Mouse (Mus musculus) kidney, postnatal 36 days (tissue): ENCODE data around the gene Ddn.

Experiments used
- DNase-seq, 2 experiments: peaks; one replicate each; pipeline ENCODE4 v3.0.0; 2021 to 2022; ENCODE audit warnings: mixed read lengths in 2 of 2

Ddn gene

DNA sequence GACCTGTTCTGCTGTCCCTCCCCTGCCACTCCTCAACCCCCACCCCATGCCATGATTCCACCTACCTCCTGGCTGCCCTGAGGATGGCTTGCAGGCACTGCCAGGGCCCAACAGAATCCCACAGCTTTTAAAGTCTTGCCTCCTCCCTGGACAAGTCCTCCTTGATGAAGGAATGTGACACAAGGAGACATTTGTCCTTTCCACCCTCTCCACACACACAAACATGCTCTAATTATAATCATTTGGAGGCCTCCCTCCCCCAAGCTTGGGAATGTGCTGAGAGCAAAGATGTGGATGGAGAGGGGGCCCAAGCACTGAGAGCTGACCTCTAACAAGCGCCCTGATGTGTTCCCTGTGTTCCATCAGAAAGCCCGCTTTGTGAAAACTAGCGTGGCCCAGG lies at the start of gene Ddn:
Gene Ddn, minus strand, starts transcription at position 101 of the 400 bp plus-strand sequence.
- no peak for DNase-seq

DNA sequence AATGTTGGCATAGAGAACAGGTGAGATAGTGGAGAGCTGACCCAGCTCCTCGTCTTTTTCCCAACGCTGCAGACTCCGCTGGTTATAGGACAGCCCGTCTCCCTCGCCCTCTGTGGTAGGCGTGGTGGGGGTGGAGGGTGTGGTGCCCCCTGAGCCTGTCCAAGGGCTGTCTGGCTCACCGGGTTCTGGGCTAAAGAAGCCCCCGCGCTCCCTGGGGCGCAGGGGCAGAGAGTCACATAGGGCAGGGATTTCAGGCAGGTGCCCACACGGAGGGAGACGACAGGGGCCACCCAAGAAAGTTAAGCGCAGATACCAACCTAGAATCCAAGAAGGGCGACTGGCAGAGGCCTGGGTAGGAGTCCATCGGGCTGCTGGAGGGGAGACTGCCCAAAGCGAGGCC lies 44.9 kb upstream of the Ddn start:
- no peak for DNase-seq

DNA sequence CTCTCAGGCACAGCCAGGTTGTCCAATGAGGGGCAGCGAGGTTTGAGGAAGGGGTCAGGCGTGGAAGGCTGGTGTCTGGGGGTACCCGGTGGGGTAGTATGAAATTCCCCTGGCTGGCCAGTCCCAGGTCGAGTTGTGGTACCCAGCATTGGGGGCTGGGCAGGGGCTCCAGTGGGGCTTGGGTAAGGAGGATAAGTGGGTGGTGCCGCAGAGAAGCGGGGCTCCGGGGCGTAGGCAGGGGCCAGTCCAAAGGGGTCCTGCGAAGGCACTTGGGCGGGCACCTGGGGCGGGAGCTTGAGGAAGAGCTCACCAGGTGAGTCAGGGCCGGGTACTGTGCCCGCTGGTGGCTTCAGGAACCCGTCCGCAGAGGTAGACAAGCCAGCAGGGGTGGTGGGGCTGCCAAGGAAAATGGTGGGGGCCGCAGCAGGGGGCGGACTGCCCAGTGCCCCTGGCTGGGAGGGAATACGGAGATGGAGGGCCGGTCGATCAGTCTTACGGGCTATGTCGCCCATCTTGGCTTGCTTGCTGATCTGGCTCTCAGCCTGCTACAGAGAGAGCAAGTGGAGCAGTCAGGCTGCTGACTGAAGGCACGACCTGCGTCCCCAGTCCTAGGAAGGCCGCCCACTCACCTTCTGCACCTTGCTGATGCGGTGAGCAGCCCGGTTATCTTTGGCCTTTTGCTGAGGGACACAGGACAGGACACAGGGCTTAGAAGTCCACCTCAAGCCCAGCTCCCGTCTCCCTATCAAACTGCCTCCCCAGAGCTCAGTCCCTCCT lies 44.1 kb upstream of the Ddn start:
- DNase-seq: no peak

DNA sequence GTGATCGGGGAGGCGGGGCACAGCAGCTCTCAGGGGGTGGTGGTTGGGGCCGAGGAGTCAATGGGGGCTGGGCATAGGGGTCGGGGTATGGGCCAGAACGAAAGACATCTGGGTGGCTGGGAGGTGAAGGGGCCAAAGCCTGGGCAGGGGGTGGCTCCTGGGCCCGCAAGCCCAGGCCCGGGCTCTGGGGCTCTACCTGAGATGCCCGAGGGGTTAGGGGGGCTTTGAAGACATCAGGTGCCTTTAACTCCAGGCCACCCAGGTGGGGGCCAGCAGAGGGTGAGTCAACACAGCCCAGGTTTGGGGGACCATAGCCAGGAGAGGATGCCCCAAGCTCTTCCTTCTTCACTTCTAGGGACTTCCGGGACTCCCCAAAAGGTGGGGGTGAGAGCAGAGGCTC lies 43.4 kb upstream of the Ddn start:
- no peak for DNase-seq

DNA sequence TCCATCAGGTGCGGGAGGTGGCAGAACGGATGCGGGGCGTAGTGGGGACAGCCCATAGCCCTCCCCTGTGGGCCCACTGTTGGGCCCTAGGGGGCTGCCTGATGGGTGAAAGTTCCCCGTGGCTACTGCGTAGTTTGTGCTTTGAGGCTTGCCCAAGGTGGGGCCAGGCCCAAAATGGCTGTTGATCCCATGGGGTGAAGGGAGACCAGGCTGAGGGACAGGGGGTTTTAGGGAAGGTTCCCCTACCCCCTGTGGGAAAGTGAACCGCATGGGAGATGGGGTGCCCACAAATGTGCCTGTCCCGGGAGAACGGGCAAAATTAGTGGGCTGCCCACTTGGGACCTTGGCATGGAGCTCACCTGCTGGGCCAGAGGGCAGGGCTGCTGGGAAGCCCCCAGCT lies 42.8 kb upstream of the Ddn start:
- no peak for DNase-seq

DNA sequence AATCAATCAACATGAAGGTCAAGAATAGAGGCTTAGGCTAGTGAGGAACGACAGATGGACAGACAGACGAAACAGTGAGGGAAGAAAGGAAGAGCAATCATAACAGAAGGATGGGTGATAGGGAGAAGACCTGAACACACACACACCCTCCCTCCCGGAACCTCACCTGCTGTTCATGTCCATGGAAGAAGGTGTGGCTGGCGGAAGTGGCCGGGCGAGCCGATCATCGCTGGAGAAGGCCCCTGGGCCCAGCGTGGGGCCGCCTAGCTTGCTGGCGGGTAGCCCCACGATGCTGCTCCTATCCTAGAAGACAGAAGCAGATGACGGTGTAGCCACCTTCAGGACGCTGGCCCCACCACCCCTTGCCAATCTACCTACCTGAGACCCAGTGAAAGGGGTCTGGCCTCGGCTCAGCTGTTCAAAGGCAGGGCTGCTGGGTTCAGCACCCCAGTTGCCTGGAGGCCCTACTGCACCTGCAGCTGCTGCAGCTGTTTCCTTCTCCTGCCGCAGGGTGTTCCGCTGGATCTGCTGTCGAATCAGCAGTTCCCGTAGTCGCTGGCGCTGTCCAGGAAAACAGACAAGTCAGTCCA lies 42.0 kb upstream of the Ddn start:
- DNase-seq: peak in 1 of 2 experiments; percentile 5

DNA sequence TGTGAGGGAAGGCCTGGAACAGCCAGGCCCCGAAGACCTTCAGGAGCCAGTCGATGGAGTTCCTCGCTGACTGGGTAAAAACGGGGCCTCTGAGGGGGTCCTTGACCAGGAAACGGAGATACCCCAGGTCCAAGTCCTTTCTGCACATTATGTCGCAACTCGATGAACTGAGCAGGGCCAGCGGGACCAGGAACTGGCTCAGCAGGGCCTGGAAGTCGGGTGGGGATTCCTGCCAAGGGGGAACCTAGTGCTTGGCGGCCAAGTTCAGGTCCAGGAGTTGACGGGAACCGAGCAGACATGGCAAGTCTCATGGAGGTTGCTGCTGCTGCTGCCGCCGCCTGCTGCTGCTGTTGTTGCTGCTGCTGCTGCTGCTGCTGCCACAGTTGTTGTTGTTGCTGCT lies 41.4 kb upstream of the Ddn start:
- no peak for DNase-seq

DNA sequence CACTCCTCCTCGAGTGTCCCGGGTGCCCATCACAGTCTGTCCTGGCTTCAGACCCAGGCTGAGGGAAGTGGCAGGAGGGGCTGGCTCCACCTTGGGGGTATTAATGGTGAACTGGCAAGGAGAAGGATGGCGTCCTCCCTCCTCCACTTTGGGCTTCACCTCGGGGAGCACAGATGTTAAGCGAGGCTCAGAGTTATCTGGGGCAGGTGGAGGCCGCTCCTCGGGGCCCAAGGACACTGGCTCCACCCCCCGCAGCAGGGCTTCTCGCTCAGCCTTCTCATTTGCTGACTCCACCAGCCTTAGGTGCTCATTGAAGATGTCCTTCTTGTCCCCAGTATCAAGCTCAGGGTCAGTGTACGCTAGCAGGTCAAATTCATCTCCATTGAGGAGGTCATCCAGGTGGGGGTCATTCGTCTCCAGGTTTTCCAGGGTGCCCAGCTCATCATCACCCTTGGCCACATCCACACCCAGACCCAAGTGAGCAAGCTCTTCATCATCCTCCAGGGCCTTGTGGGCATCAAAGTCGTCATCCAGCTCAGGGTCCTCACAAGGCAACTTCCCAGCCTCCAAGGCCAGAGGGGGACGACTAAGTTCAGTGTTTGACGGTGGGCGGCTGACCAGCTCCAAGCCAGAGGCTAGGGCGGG lies 40.8 kb upstream of the Ddn start:
- peak in 1 of 2 experiments; percentile 7 for DNase-seq

DNA sequence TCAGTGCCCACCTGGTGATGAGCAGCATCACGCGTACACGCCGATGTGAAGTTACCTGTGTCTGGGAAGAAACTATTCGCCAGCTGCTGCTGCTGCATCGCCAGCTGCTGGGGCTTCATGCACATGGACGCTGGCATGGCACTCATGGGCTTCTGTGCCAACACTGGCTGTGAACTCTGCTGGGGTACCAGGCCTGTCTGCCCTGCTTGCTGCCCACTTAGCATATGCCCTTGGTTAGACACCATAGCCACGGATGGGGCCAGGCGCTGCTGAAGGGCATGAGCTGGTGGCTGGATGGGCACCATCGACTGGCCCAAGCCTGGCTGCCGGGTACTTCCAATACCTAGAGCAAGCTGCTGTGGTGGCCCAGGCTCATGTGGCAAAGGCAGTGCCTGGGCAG lies 39.9 kb upstream of the Ddn start:
- DNase-seq: no peak

DNA sequence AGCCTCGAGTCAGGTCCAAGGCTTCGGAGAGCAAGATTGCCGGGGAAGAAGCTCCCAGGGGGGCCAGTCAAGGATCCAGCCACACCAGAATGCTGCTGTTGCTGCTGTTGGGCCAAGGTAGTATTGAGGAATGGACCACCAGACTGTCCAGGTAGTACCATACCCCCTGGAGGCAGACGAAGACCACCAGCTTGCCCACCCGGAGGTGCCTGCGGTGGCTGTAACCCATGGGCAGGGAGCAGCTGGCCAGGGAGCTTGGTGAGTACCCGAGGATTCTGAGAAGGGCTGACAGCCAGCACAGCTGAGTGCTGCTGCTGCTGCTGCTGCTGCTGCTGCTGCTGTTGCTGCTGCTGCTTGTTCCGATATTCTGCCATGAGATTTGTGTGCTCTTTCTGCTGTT lies 36.9 kb upstream of the Ddn start:
- no peak for DNase-seq

DNA sequence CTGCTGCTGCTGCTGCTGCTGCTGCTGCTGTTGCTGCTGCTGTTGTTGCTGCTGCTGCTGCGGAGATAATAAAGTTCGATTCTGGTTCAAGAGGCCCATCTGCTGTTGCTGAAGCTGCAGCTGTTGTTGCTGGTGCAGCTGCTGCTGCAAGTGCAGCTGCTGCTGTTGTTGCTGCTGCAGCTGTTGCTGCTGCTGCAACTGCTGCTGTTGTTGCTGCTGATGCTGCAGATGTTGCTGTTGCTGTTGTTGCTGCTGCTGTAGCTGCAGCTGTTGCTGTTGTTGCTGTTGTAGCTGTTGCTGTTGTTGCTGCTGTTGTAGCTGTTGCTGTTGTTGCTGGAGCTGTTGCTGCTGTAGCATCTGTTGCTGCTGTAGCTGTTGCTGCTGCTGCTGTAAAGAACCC lies 35.9 kb upstream of the Ddn start:
- no peak for DNase-seq

DNA sequence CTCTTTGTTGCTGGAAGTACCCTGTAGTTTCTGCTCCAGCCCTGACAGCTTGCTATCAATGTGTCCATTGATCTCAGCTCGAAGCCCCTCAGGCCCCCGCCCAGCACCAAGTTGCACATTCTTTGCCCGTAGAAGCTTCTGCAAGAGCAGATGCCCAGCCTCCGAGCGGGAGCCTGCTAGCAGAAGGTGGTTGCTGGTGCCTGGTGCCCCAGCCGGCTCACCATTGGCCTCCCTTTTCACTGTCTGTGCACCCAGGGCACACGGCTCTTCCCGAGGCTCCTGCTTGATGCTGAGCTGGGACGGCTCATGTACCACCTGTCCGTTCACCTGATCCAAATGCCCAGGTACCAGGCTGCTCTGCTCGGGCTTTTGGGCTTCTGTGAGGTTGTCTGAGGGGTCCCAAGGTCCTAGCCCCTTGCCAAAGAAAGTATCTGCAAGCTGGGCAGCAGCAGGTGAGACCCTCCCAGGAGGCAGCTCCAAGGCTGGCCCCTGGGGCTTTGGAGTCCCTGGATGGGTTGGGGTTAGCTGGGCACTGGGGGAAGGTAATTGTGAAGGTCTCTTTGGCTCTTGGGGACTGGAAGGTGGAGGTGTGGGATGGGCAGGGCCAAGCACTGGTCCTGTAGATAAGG lies 34.4 kb upstream of the Ddn start:
- DNase-seq: no peak

DNA sequence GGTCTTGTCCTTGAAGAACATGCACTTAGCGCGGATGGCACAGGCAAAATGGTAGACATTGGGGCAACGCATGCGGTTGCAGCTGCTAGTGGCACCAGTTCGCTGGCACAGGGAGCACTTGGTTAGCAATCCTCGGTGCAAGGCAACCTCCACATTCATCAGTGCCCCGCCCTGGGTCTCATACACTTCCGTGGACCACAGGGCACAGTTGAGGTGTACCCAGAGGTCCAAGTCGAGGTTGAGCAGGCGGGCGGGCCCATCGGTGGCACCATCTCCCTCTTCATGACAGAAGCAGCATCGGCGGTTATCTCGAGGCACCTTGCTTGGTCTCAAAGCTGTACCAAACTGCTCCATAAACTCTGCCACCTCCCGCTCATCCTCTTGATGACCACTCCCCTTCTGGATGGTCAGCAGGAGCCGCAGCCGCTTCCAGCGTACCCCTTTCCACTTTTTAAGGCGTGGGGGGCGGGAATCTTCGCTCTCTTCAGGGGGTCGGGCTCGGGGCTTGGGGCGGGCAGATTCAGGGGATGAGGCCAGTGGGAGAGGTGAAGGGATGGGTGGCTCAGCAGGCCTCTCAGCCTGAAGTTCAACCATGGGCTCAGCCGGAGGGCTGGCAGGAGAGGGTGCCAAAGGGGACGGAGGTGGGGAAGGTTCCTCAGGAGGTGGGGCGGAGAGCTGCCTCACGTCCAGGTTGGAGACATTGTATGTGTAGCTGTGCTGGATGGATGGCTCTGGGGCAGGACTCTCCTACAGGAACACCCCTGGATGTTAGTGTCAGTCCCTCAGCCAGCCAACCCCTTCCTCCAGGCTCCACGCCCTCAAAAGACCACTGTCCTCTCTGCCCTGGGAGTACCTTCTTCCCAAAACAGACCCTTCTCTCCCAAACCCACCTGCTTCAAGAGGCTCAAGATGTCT lies 30.6 kb upstream of the Ddn start:
- no peak for DNase-seq

DNA sequence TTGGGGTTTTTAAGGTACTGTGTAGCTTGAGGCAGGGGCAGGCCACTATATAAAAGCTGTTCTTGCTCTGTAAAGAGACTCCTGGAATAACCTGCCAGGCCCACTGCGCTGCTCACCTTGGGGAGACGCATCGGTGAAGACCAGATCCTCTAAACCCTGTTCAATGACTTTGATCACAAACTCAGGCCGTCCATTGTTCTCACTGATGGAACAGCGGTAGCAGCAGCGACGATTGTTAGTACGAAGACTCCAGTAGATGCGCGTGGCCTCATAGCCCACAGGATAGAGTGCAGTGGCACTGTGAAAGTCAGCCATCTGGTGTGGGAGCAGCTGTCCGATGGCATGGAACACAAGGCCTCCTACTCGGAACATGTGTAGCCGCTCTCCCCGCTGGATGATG lies 29.9 kb upstream of the Ddn start:
- no peak for DNase-seq

DNA sequence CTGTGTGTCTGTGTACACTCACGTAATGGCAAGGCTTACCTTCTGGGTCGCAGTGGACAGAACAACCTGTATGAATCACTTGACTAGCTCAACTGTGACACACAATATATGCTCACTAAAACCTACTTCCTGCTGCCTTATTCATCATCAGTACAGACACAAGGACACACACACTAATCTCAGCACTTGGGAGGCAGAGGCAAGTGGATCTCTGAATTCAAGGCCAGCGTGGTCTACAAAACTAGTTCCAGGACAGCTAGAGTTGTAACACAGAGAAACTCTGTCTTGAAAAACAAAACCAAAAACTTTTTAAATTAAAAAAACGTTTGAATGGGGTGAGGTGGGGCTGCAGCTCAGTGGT lies 28.4 kb upstream of the Ddn start:
- DNase-seq: no peak

DNA sequence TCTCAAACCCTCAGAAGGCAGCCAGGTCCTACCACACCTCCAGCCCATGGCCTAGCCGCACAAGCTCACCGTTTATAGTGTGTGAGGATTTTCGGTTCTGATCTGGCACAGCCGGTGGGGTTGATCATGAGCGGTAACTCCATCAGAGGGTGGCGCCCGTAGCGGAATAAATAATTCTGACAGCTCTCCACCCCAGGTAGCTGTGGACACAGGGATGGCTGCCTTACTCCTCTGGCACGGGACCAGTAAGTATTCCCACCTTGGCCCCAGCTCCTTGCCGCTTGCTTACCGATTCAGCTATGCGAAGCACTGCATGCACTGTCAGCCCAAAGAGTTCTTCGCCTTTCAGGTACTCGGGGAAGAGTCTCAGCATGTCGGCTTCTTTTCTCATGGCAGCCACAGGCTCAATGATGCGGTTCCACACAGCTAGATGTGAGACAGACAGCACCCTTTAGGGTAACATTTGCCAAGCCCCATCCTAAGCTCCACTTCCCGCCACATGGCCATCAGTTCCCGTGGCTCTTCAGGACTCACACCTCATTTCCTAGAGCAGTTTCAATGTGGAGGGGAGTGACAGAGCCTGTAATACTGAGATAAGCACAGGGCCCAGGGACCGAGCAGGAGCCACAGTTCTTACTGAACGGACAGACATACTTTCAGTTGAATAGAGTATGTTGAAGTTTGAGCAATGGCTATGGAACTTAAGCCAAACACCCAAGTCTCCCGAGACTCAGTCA lies 27.9 kb upstream of the Ddn start:
- no peak for DNase-seq

DNA sequence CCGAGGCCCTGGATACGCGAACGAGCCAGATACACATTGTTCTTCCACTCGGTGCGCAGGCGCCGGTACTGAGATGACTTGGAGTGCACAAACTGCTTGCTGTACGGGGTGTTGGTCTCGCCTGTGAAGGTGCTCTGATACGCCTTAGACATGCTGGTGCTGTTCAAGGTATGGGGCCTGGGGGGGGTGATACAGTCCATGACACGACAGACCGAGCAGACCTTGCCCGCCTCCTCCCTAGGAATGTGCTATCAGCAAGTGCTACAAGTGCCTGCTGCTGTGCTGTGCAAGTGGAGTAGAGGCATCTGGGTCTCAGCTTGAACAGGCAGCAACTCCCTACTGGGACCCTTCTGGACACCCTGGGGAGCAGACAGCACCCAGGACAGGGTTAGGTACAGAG lies 26.0 kb upstream of the Ddn start:
- DNase-seq: peak in 1 of 2 experiments; percentile 6

DNA sequence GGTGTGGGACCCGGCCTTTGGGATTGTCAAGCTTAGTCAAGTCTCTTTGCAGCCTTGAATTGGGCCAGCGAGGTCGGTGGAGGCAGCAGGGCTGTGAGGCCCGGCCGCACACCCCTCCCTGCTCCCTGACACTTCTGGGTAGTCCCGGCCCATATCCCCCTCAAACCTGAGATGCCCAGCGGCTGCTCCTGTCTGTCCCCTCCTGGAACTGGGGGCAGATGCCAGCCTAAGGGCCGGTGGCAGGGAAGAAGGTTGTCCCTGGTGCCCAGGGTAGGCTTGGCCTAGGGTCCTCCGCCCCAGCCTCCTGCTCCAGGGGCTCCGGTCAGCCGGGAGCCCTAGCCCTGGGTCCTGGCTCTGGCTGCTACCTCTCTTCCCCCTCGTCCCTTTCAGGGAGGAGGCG lies 24.8 kb upstream of the Ddn start:
- no peak for DNase-seq

DNA sequence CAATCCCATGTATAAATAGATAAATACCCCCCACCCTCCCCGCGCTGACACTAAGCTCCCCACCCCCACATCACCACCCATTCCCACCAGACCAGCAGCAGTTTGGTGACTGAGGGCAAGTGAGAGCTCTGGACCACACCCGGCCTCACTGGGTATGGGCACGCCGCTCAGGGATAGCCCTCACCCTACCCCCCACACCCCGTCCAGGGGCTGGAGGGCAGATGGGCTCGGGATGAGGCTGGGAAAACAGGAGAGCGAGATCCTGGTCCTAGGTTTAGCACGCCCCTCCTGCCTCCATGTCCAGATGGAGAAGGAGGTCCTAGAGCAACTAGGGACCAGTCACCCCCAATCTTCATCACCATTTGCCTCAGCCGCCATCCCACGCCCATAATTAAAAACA lies 24.0 kb upstream of the Ddn start:
- DNase-seq: no peak

DNA sequence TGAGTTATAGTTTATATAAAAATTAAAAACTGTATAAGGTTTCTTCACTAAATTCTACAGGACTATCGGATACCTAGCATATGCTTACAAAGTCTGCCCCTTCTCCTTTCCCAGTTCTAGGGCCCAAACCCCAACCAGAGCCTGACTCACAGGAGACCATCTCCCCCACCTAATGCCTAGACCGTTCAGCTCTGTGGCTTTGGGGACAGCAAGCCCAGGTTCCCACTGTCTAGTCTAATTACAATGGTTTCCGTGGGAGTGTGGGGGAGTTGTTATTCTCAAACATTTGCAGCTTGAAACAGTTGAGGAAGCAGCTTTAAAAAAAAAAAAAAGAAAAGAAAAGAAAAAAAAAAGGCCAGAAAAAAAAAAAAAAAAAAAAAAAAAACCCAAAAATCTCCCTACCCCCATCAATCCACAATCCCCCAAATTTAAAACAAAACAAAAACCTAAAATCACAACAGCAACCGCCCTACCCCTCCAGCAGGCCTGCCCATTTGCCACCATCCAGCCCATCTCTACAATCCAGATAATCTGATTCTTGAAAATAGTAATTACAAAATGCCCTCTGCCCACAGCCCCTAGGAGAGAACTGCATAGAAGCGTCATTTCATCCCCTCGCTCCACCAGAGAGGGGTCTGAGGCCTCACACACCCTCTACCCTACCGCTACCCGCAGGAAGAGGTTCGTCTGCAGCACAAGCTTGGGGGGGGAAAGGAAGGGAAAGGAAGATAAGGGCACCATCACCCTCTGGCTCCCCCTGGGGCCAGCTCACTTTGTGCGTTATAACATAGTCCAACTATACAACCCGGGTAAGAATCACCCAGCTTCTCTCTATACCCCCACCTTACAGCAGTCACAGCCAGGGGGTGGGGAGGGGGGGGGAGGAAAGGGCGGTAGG lies 23.1 kb upstream of the Ddn start:
- peak in 1 of 2 experiments; percentile 16 for DNase-seq

DNA sequence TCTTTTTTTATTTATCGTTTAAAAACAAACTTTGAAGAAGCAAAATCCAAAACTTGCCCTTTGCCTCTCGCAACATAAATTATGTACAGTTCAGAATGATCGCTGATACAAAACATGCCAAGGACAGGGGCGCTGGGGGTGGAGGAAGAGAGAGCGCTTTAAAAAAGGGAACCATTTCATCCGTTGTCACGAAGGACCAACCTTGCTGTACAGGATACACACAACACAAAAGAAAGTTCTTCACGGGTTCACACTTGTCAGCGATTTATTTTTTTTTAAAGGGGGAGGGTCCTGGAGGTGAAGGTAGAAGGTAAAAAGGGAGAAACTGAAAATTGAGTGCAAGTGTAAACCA lies 22.4 kb upstream of the Ddn start:
- no peak for DNase-seq
